Mouse (Mus musculus): Measurements from ENCODE around the gene Agr2.

DNA sequence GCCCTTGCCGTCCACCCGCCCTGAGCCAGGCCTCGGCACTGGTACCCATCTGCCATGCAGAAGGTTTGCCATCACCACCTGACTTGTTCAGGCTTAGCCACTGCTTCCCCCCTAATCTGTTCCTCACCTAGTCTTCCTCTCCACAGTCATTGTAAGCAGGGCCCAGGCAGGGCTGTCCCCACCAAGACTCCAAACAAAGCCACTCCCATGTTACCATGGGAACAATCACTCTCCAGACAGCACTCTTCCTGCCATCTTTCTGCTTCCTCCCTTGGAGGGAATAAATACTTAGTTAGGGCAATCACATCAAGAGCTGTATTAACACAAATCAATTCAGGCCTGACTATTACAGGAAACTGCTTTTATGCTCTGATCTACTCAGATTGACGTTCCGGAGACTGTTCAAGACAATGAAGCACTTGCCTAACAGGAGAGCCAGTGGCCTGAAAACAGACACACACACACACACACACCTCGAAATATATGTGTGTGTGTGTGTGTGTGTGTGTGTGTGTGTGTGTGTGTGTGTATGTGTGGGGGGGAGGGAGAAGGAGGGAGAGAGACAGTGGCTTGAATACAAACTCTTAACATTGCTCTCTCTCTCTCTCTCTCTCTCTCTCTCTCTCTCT is 10.9 kb upstream of the Agr2 start:
- TF ChIP-seq CTCF (IDR thresholded peaks at IDR 0.05; ENCODE audit: borderline replicate concordance, extremely low read depth, insufficient read depth, insufficient read length) = no peak
- no peak for TF ChIP-seq POLR2A (IDR thresholded peaks at IDR 0.05; ENCODE audit: borderline replicate concordance, extremely low read depth, insufficient read depth, insufficient read length, poor library complexity, severe bottlenecking)
